Mouse (Mus musculus) stomach, postnatal 0 days (tissue): ENCODE measurements around the gene Gm27029. TPM values are rescaled to one million over a fixed set of nuclear protein-coding genes. Genes with fewer than 3 reads are reported as not detected.
A peak's percentile ranks its signal among the peaks of the same experiment; 100 is the strongest.

ENCODE experiments used
- ATAC-seq: fragments of 200-750 bp; cut with Nextera tagmentation; 2 replicates; pipeline ENCODE4 v1.8.0; 2017; ENCODE audit not compliant: low FRiP score, low TSS enrichment
- DNase-seq: peaks from one replicate; pipeline ENCODE4 v3.0.0-alpha.2; 2016; ENCODE audit warnings: low spot score
- H3K27ac ChIP-seq: fragments of 300-500 bp; sonication (generic); replicated peaks from 2 replicates; pipeline ENCODE4 v1.5.1; 2014; ENCODE audit warnings: mild to moderate bottlenecking, control low read depth
- H3K27me3 ChIP-seq: fragments of 300-500 bp; sonication (generic); 2 replicates; pipeline ENCODE4 v1.6.1; 2014; ENCODE audit warnings: low read length; ENCODE audit not compliant: control insufficient read depth, insufficient read depth
- H3K36me3 ChIP-seq: fragments of 300-500 bp; sonication (generic); 2 replicates; pipeline ENCODE4 v1.6.1; 2014; ENCODE audit warnings: low read length, mixed read lengths; ENCODE audit not compliant: control insufficient read depth, insufficient read depth
- H3K4me1 ChIP-seq: fragments of 300-500 bp; sonication (generic); replicated peaks from 2 replicates; pipeline ENCODE4 v1.6.1; 2014; ENCODE audit warnings: antibody characterized with exemption; ENCODE audit not compliant: control insufficient read depth, insufficient read depth
- H3K4me2 ChIP-seq: fragments of 300-500 bp; sonication (generic); replicated peaks from 2 replicates; pipeline ENCODE4 v1.6.1; 2014; ENCODE audit warnings: low read depth, mild to moderate bottlenecking, control low read depth, moderate library complexity
- H3K4me3 ChIP-seq: fragments of 300-500 bp; sonication (generic); 2 replicates; pipeline ENCODE4 v1.5.1; 2014; ENCODE audit warnings: low read depth, low read length, control low read depth
- H3K9ac ChIP-seq: fragments of 300-500 bp; sonication (generic); 2 replicates; pipeline ENCODE4 v1.6.1; 2014; ENCODE audit warnings: mild to moderate bottlenecking, low read length, control low read depth, mixed read lengths
- H3K9me3 ChIP-seq: fragments of 300-500 bp; sonication (generic); 2 replicates; pipeline ENCODE4 v1.6.1; 2016; ENCODE audit warnings: low read length; ENCODE audit not compliant: control insufficient read depth
- CTCF ChIP-seq: IDR thresholded peaks from 2 replicates; pipeline ENCODE4 v1.5.1; 2016; ENCODE audit warnings: antibody characterized with exemption, low read depth, mild to moderate bottlenecking, moderate library complexity
- EP300 ChIP-seq: optimal IDR thresholded peaks from 2 replicates; pipeline ENCODE3; 2016; ENCODE audit warnings: antibody characterized with exemption
- WGBS: fragments of 180-500 bp; shearing (Covaris S2); extraction: QIAGEN DNeasy Blood & Tissue Kit; methylation state at CpG from one replicate; pipeline ENCODE4 v1.1.7; 2014; 5-methylcytosine and 5-hydroxymethylcytosine counted together
- polyA plus RNA-seq: library from polyadenylated mRNA; unstranded; fragments of >200 nt; fragmentation: Nextera tagmentation; extraction: Ambion mirVana; gene quantifications from 2 replicates; pipeline ENCODE4 v1.2.1, GENCODE M21; 2015

Gm27029 gene
- polyA plus RNA-seq, 1 experiment from 2014 or later = 3.1 TPM

DNA sequence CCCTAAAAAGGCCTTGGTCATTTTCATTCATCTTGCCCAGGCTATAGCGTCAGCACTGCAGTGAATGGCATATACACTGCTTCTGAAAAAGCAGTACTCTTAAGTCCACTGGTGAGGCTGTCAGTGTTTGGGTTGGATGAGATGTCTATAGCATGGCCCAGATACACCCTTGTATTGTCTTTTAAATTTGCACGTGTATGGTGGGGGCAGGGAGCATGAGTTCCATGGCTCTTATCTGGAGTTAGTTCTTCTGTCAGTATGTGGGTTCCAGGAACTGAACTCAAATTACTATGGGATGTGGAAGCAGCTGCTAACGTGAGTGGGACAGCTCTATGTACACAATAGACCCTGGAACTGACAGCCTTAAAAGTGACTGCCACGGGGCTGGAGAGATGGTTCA, 11.2 kb upstream of the Gm27029 start:
- Histone ChIP-seq H3K36me3 (peaks cover 13% of the 10 kb centered on the region), H3K9ac (no peak overlapping the region), H3K27ac (no peak overlapping the region), H3K4me3 (no peak overlapping the region), H3K4me1 (no peaks in the 10 kb centered on the region), H3K4me2 (no peak overlapping the region), H3K27me3 (no peaks in the 10 kb centered on the region), H3K9me3 (no peaks in the 10 kb centered on the region)
- 60% methylated on average over 4 of the region's 4 CpGs for WGBS
- no peak for TF ChIP-seq EP300
- TF ChIP-seq CTCF = no peak
- ATAC-seq (no peak), DNase-seq (no peak)

DNA sequence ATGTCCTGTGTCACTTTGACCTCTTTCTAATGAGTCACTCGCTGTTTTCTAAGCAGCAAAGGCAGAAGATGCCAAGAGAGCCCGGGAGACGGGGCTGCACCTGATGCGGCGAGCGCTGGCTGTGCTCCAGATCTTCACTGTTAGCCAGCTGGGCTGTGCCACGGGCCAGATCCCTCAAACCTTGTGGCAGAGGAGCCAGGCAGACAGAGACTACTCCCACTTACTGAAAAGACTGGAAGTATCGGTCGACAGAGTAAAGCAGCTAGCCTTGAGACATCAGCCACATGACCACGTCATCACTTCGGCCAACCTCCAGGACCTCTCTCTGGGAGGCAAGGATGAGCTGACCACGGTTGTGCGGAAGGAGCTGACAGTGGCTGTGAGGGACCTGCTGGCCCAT, 8.8 kb upstream of the Gm27029 start:
- Histone ChIP-seq H3K4me3 (no peak overlapping the region), H3K4me1 (no peaks in the 10 kb centered on the region), H3K9ac (no peak overlapping the region), H3K27ac (no peak overlapping the region), H3K4me2 (no peak overlapping the region), H3K9me3 (no peaks in the 10 kb centered on the region), H3K27me3 (no peaks in the 10 kb centered on the region), H3K36me3 (peaks cover 13% of the 10 kb centered on the region)
- TF ChIP-seq CTCF = no peak
- TF ChIP-seq EP300 = no peak
- DNase-seq (no peak), ATAC-seq (no peak)
- WGBS = 86% methylated on average over 13 of the region's 13 CpGs

DNA sequence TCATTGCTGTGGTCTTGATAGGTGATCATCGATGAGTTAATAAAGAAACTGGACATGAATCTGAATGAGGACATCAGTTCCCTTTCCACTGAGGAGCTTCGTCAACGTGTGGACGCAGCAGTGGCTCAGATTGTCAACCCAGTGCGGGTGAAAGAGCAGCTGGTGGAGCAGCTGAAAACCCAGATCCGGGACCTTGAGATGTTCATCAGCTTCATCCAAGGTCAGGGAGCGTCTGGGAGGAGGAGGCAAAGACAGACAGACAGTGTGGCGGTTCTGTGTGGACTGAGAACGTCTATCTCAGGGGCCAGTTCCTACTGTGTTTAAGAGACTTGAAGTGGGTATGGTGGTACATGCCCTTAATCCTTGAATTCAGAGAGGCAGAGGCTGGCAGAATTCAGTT, 6.7 kb upstream of the Gm27029 start:
- peaks cover 13% of the 10 kb centered on the region for H3K36me3 ChIP-seq
- H3K9ac ChIP-seq = no peak overlapping the region
- H3K27ac ChIP-seq = no peak overlapping the region
- H3K27me3 ChIP-seq = no peaks in the 10 kb centered on the region
- WGBS = 90% methylated on average over 9 of the region's 9 CpGs
- DNase-seq (no peak), ATAC-seq (no peak)
- TF ChIP-seq EP300 = no peak
- TF ChIP-seq CTCF = no peak
- no peak overlapping the region for H3K4me3 ChIP-seq
- no peaks in the 10 kb centered on the region for H3K9me3 ChIP-seq
- no peak overlapping the region for H3K4me2 ChIP-seq
- no peaks in the 10 kb centered on the region for H3K4me1 ChIP-seq

DNA sequence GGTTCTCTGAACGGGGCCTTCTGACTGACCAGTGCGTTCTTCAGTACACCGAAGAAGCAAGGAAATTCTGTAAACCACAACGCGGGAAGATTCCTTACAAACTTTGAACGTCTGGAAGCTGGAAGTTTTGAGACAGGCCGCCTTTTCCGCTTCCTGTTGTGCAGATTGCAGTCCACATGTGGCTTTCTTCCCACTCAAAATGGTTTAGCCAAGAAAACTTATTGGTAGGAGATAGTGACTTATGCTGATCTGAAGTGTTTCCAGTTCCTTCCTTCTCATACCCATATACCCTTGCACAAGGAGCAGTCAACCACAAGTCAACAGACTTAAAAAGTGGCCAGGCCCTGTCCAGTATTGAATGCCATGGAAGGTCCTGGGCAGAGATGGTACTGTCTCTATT, 1.6 kb upstream of the Gm27029 start:
- no peak for TF ChIP-seq CTCF
- no peak for TF ChIP-seq EP300
- peak overlapping the region; percentile 94 for H3K4me3 ChIP-seq
- H3K4me2 ChIP-seq = peak overlapping the region; percentile 92
- no peak for DNase-seq
- no peaks in the 10 kb centered on the region for H3K9me3 ChIP-seq
- 51% methylated on average over 8 of the region's 8 CpGs for WGBS
- H3K27me3 ChIP-seq = no peaks in the 10 kb centered on the region
- H3K36me3 ChIP-seq = peaks cover 2% of the 10 kb centered on the region; the same call in 1 of the 2 replicates
- H3K4me1 ChIP-seq = peaks cover 4% of the 10 kb centered on the region; the same call in 1 of the 2 replicates
- no peak overlapping the region for H3K27ac ChIP-seq
- ATAC-seq = no peak
- H3K9ac ChIP-seq = peak overlapping the region; percentile 90

DNA sequence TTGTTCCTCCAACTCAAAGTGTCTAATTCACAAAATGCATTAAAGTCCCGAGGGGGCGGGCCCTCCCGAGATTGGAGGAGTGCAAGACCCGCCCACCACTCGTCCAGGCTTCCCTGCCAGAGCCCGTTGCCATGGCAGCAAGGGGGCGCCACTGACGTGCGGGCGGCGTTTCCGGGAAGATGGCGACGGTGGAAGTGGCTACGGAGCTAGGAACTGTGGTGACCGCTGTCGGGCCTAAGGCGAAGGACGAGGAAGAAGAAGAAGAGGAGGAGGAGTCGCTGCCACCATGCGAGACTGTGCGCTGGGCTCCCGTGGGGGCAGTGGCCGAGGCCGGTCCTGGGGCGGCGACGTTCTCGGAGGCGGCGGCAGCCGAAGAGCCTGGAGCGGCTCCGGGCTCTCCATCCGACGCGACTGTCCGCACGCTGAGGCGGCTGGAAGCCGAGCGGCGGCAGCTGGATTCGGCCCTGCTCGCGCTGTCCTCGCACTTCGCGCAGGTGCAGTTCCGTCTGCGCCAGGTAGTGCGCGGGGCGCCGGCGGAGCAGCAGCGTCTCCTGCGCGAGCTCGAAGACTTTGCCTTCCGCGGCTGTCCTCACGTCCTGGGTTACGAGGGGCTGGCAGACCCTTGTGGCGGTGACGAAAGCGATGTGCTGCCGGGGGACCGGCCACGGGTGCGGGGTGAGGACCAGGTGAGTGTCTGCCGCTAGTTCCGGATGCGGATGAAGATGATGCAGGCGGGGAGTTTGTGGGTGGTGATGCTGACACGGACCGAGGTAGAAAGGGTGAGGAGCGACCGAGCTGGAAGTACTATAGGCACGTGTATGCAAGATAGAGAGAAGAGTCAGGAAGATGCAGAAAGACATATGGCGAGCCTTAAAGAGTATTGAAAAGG, 573 bp upstream of the Gm27029 start, which contains the start of the genes Rundc1 and Ptges3l:
Gene Rundc1 (plus strand): TSS at position 161 of the 889 bp plus-strand sequence.
Gene Ptges3l (minus strand): TSS at position 409 of the 889 bp plus-strand sequence.
- peak within 1 kb of the TSS; percentile 92 for H3K4me2 ChIP-seq
- H3K9me3 ChIP-seq = no peaks in the 10 kb centered on the region
- peak within 1 kb of the TSS; percentile 94 for H3K27ac ChIP-seq
- H3K36me3 ChIP-seq = no peaks in the 10 kb centered on the region
- WGBS = under 1% methylated on average over 80 of the region's 81 CpGs
- DNase-seq (peak; percentile 99), ATAC-seq (peak; percentile 90)
- H3K4me3 ChIP-seq = peak within 1 kb of the TSS; percentile 94
- TF ChIP-seq EP300 (no peak), CTCF (peak; percentile 65)
- H3K9ac ChIP-seq = peak within 1 kb of the TSS; percentile 90
- H3K4me1 ChIP-seq = peaks cover 4% of the 10 kb centered on the region; the same call in 1 of the 2 replicates
- no peaks in the 10 kb centered on the region for H3K27me3 ChIP-seq

DNA sequence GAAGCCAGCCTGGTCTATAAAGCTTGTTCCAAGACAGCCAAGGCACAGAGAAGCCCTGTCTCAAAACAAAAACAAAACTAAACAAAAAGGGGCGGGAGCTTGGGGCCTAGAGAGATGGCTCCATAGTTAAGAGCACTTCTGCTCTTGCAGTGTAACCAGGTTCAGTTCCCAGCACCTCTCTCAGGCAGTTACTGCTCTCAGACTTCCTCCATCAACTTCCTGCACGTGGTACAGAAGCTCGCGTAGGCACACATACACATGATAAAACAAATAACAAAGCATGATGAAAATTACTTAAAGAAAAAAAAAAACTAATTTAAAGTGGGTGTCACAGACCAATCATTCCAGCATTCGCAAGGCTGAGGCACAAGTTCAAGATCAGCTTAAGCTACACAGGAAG, 4.4 kb downstream of the Gm27029 start:
- no peak for TF ChIP-seq EP300
- no peak for TF ChIP-seq CTCF
- no peaks in the 10 kb centered on the region for H3K36me3 ChIP-seq
- 93% methylated on average over 5 of the region's 5 CpGs for WGBS
- no peaks in the 10 kb centered on the region for H3K4me1 ChIP-seq
- H3K9ac ChIP-seq = no peak overlapping the region
- H3K27me3 ChIP-seq = no peaks in the 10 kb centered on the region
- H3K9me3 ChIP-seq = no peaks in the 10 kb centered on the region
- no peak for DNase-seq
- no peak overlapping the region for H3K4me3 ChIP-seq
- no peak for ATAC-seq
- H3K27ac ChIP-seq = no peak overlapping the region
- H3K4me2 ChIP-seq = no peak overlapping the region
